Mouse (Mus musculus): ENCODE results near the gene Brox. TPM values are rescaled to one million over a fixed set of nuclear protein-coding genes. Genes with fewer than 3 reads are reported as not detected.

Brox gene
- polyA plus RNA-seq, 1 experiment: 26.6 TPM

DNA sequence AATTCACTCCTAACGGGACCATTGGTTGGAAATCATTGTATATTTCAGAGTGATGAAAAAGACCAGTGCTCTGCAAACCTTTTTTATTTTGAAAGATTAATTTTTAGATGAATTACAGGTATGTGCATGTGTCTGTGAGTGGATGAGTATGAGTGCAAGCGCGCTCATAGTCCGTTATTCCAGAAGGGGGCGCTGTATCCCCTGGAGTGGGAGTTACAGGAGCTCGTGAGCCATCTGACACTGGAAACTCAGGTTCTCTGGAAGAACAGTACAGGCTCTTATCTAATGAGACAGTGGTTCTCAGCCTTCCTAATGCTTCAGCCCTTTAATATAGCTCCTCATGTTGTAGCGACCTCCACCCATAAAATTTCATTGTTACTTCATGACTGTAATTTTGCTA lies 53.8 kb downstream of the Brox start:
- no peak for TF ChIP-seq TCF12 (IDR thresholded peaks at IDR 0.05; ENCODE audit: insufficient read depth, poor library complexity, severe bottlenecking)
- TF ChIP-seq E2F4 (IDR thresholded peaks at IDR 0.05; ENCODE audit: insufficient read depth): no peak
- no peak for TF ChIP-seq MYOG (IDR thresholded peaks at IDR 0.05; ENCODE audit: control insufficient read depth in 1 of 3, insufficient read depth in 1 of 3, insufficient read length in 2 of 3, low read depth in 2 of 3)
- no peak for TF ChIP-seq CEBPB (IDR thresholded peaks at IDR 0.05; ENCODE audit: insufficient read depth, poor library complexity, severe bottlenecking)
- no peak for TF ChIP-seq MAX (IDR thresholded peaks at IDR 0.05; ENCODE audit: low read depth)
- TF ChIP-seq MYOD1 (IDR thresholded peaks at IDR 0.05; ENCODE audit: control insufficient read depth in 1 of 3, insufficient read length in 2 of 3, low read depth in 2 of 3): no peak
- no peak for TF ChIP-seq TCF3 (IDR thresholded peaks at IDR 0.05; ENCODE audit: insufficient read length, low read depth)
- TF ChIP-seq USF1 (IDR thresholded peaks at IDR 0.05; ENCODE audit: low read depth): no peak
- TF ChIP-seq POLR2A (IDR thresholded peaks at IDR 0.05; ENCODE audit: insufficient read length, low read depth): no peak
- TF ChIP-seq POLR2AphosphoS2 (IDR thresholded peaks at IDR 0.05; ENCODE audit: insufficient read length, low read depth): no peak
- TF ChIP-seq REST (IDR thresholded peaks at IDR 0.05; ENCODE audit: insufficient read depth, insufficient read length): no peak
- TF ChIP-seq SRF (IDR thresholded peaks at IDR 0.05; ENCODE audit: control insufficient read depth, insufficient read length, low read depth): no peak
- Histone ChIP-seq H3K79me2 (ENCODE audit: control insufficient read depth, insufficient read depth) (no peaks in the 10 kb centered on the region), H3K4me2 (ENCODE audit: low read depth) (no peak overlapping the region), H3K27me3 (ENCODE audit: control insufficient read depth, insufficient read depth, insufficient read length) (peaks cover 21% of the 10 kb centered on the region), H3ac (ENCODE audit: control insufficient read depth, insufficient read length) (no peak overlapping the region), H3K4me3 (no peak overlapping the region), H3K36me3 (ENCODE audit: control insufficient read depth, insufficient read depth) (no peaks in the 10 kb centered on the region)

- Histone ChIP-seq H3K36me3 (ENCODE audit: control insufficient read depth, insufficient read depth) (no peaks in the 10 kb centered on the region), H3K27me3 (ENCODE audit: control insufficient read depth, insufficient read depth, insufficient read length) (peaks cover 17% of the 10 kb centered on the region), H3K4me3 (no peak overlapping the region), H3K4me2 (ENCODE audit: low read depth) (no peak overlapping the region), H3ac (ENCODE audit: control insufficient read depth, insufficient read length) (no peak overlapping the region), H3K79me2 (ENCODE audit: control insufficient read depth, insufficient read depth) (no peaks in the 10 kb centered on the region)
- no peak for TF ChIP-seq CEBPB (IDR thresholded peaks at IDR 0.05; ENCODE audit: insufficient read depth, poor library complexity, severe bottlenecking)
Observed at GRCm38 (mm10) chr1:183237901-183238300, 59.2 kb downstream of the Brox start.

- H3K79me2 ChIP-seq (ENCODE audit: control insufficient read depth, insufficient read depth): no peaks in the 10 kb centered on the region
- no peak for TF ChIP-seq E2F4 (IDR thresholded peaks at IDR 0.05; ENCODE audit: insufficient read depth)
- no peak for TF ChIP-seq TCF3 (IDR thresholded peaks at IDR 0.05; ENCODE audit: insufficient read length, low read depth)
- TF ChIP-seq USF1 (IDR thresholded peaks at IDR 0.05; ENCODE audit: low read depth): no peak
- no peak for TF ChIP-seq MAX (IDR thresholded peaks at IDR 0.05; ENCODE audit: low read depth)
- TF ChIP-seq POLR2AphosphoS2 (IDR thresholded peaks at IDR 0.05; ENCODE audit: insufficient read length, low read depth): no peak
- TF ChIP-seq CEBPB (IDR thresholded peaks at IDR 0.05; ENCODE audit: insufficient read depth, poor library complexity, severe bottlenecking): no peak
- TF ChIP-seq SRF (IDR thresholded peaks at IDR 0.05; ENCODE audit: control insufficient read depth, insufficient read length, low read depth): no peak
- TF ChIP-seq TCF12 (IDR thresholded peaks at IDR 0.05; ENCODE audit: insufficient read depth, poor library complexity, severe bottlenecking): no peak
- no peak for TF ChIP-seq POLR2A (IDR thresholded peaks at IDR 0.05; ENCODE audit: insufficient read length, low read depth)
- TF ChIP-seq REST (IDR thresholded peaks at IDR 0.05; ENCODE audit: insufficient read depth, insufficient read length): no peak
- TF ChIP-seq MYOG (IDR thresholded peaks at IDR 0.05; ENCODE audit: control insufficient read depth in 1 of 3, insufficient read depth in 1 of 3, insufficient read length in 2 of 3, low read depth in 2 of 3): no peak
- no peak for TF ChIP-seq MYOD1 (IDR thresholded peaks at IDR 0.05; ENCODE audit: control insufficient read depth in 1 of 3, insufficient read length in 2 of 3, low read depth in 2 of 3)
- no peak overlapping the region for H3K4me2 ChIP-seq (ENCODE audit: low read depth)
- H3K27me3 ChIP-seq (ENCODE audit: control insufficient read depth, insufficient read depth, insufficient read length): peaks cover 15% of the 10 kb centered on the region
- no peaks in the 10 kb centered on the region for H3K36me3 ChIP-seq (ENCODE audit: control insufficient read depth, insufficient read depth)
- no peak overlapping the region for H3ac ChIP-seq (ENCODE audit: control insufficient read depth, insufficient read length)
- H3K4me3 ChIP-seq: no peak overlapping the region
Observed at GRCm38 (mm10) chr1:183236460-183236859, 60.6 kb downstream of the Brox start.

- Histone ChIP-seq H3K4me3 (no peak overlapping the region), H3ac (ENCODE audit: control insufficient read depth, insufficient read length) (no peak overlapping the region), H3K27me3 (ENCODE audit: control insufficient read depth, insufficient read depth, insufficient read length) (no peaks in the 10 kb centered on the region), H3K36me3 (ENCODE audit: control insufficient read depth, insufficient read depth) (no peaks in the 10 kb centered on the region), H3K79me2 (ENCODE audit: control insufficient read depth, insufficient read depth) (no peaks in the 10 kb centered on the region), H3K4me2 (ENCODE audit: low read depth) (no peak overlapping the region)
- TF ChIP-seq E2F4 (IDR thresholded peaks at IDR 0.05; ENCODE audit: insufficient read depth) (no peak), SRF (IDR thresholded peaks at IDR 0.05; ENCODE audit: control insufficient read depth, insufficient read length, low read depth) (no peak), MYOG (IDR thresholded peaks at IDR 0.05; ENCODE audit: control insufficient read depth in 1 of 3, insufficient read depth in 1 of 3, insufficient read length in 2 of 3, low read depth in 2 of 3) (no peak), MAX (IDR thresholded peaks at IDR 0.05; ENCODE audit: low read depth) (no peak), TCF12 (IDR thresholded peaks at IDR 0.05; ENCODE audit: insufficient read depth, poor library complexity, severe bottlenecking) (no peak), REST (IDR thresholded peaks at IDR 0.05; ENCODE audit: insufficient read depth, insufficient read length) (no peak), POLR2AphosphoS2 (IDR thresholded peaks at IDR 0.05; ENCODE audit: insufficient read length, low read depth) (no peak), CEBPB (IDR thresholded peaks at IDR 0.05; ENCODE audit: insufficient read depth, poor library complexity, severe bottlenecking) (no peak), POLR2A (IDR thresholded peaks at IDR 0.05; ENCODE audit: insufficient read length, low read depth) (no peak), TCF3 (IDR thresholded peaks at IDR 0.05; ENCODE audit: insufficient read length, low read depth) (no peak), USF1 (IDR thresholded peaks at IDR 0.05; ENCODE audit: low read depth) (no peak), MYOD1 (IDR thresholded peaks at IDR 0.05; ENCODE audit: control insufficient read depth in 1 of 3, insufficient read length in 2 of 3, low read depth in 2 of 3) (no peak)
Observed at GRCm38 (mm10) chr1:183233679-183234174, 63.3 kb downstream of the Brox start.
